Mouse (Mus musculus) E14TG2a.4 (cell line): ENCODE results near the gene Pex13.

Experiments
- CTCF ChIP-seq: conservative IDR thresholded peaks from 2 replicates; pipeline ENCODE4 v1.5.1; 2014; ENCODE audit warnings: low read length
- NANOG ChIP-seq: IDR thresholded peaks from 2 replicates; pipeline ENCODE4 v1.6.1; 2014; ENCODE audit warnings: borderline replicate concordance, low read length, mixed read lengths

DNA sequence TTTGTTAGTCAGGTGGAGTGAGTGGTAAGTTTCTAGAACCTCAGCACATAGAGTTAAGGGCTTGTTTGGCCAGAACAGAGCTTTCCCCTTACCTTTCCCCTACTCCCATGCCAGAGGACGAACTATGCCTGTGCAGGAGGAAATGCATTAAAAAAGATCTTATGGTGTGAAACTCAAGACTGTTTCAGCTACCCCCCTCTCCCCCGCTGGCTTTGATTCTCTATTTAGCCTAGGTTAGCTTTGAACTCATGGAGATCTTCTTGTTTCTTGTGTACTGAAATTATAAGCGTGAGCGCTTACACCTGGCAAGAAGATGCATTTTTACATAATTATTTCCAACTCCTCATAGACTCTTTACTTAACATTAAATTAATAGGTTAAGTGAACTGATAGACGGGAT is 767 bp upstream of the Pex13 start:
- TF ChIP-seq CTCF (no peak), NANOG (no peak)
